Mouse (Mus musculus): Measurements from ENCODE around the gene Nagk. TPM values are rescaled to one million over a fixed set of nuclear protein-coding genes. Genes with fewer than 3 reads are reported as not detected.

The Nagk gene
- polyA plus RNA-seq, 1 experiment from 2014 or later, result 25.8 TPM

GRCm38 (mm10) chr6:83768485-83768884, 26.3 kb upstream of the Nagk start:
- Histone ChIP-seq H3K27me3 (ENCODE audit: control insufficient read depth, insufficient read depth, low read length) (peaks cover 6% of the 10 kb centered on the region), H3K9ac (ENCODE audit: low read length) (no peak overlapping the region), H3K36me3 (ENCODE audit: control insufficient read depth, insufficient read depth, low read length) (peaks cover 2% of the 10 kb centered on the region; the same call in 1 of the 2 replicates), H3K4me3 (ENCODE audit: low read depth, low read length) (no peak overlapping the region), H3K9me3 (ENCODE audit: control insufficient read depth, low read length) (no peaks in the 10 kb centered on the region), H3K27ac (replicated peaks; ENCODE audit: low read depth, low read length) (no peak overlapping the region), H3K4me2 (ENCODE audit: low read depth, severe bottlenecking) (no peak overlapping the region), H3K4me1 (ENCODE audit: control insufficient read depth, insufficient read depth, low read length) (no peaks in the 10 kb centered on the region)
- no peak for ATAC-seq (ENCODE audit: insufficient number of reproducible peaks, low FRiP score, low TSS enrichment, low read depth)
- WGBS, result 88% methylated on average over 5 of the region's 5 CpGs
- no peak for DNase-seq (ENCODE audit: low spot score)

GRCm38 (mm10) chr6:83774126-83774525, 20.7 kb upstream of the Nagk start:
- no peaks in the 10 kb centered on the region for H3K9me3 ChIP-seq (ENCODE audit: control insufficient read depth, low read length)
- DNase-seq (ENCODE audit: low spot score), result no peak
- peak overlapping the region; percentile 86; the same call in 1 of the 2 replicates for H3K4me2 ChIP-seq (ENCODE audit: low read depth, severe bottlenecking)
- H3K4me3 ChIP-seq (ENCODE audit: low read depth, low read length), result no peak overlapping the region
- H3K9ac ChIP-seq (ENCODE audit: low read length), result peak overlapping the region; percentile 72; the same call in 1 of the 2 replicates
- WGBS, result 63% methylated on average over 9 of the region's 9 CpGs
- H3K27ac ChIP-seq (replicated peaks; ENCODE audit: low read depth, low read length), result no peak overlapping the region
- no peaks in the 10 kb centered on the region; the same call in 1 of the 2 replicates for H3K36me3 ChIP-seq (ENCODE audit: control insufficient read depth, insufficient read depth, low read length)
- H3K4me1 ChIP-seq (ENCODE audit: control insufficient read depth, insufficient read depth, low read length), result peaks cover 9% of the 10 kb centered on the region
- no peak for ATAC-seq (ENCODE audit: insufficient number of reproducible peaks, low FRiP score, low TSS enrichment, low read depth)
- H3K27me3 ChIP-seq (ENCODE audit: control insufficient read depth, insufficient read depth, low read length), result no peaks in the 10 kb centered on the region

- H3K27me3 ChIP-seq (ENCODE audit: control insufficient read depth, insufficient read depth, low read length), result no peaks in the 10 kb centered on the region
- peak; percentile 27; the same call in 1 of the 2 replicates for ATAC-seq (ENCODE audit: insufficient number of reproducible peaks, low FRiP score, low TSS enrichment, low read depth)
- H3K4me2 ChIP-seq (ENCODE audit: low read depth, severe bottlenecking), result peak overlapping the region; percentile 86
- peak overlapping the region; percentile 67 for H3K4me3 ChIP-seq (ENCODE audit: low read depth, low read length)
- H3K36me3 ChIP-seq (ENCODE audit: control insufficient read depth, insufficient read depth, low read length), result no peaks in the 10 kb centered on the region; the same call in 1 of the 2 replicates
- peak; percentile 33 for DNase-seq (ENCODE audit: low spot score)
- H3K27ac ChIP-seq (replicated peaks; ENCODE audit: low read depth, low read length), result 0 out of 2 replicates have a peak overlapping the region, but pooled peaks have one; percentile 42
- no peaks in the 10 kb centered on the region for H3K9me3 ChIP-seq (ENCODE audit: control insufficient read depth, low read length)
- peaks cover 9% of the 10 kb centered on the region for H3K4me1 ChIP-seq (ENCODE audit: control insufficient read depth, insufficient read depth, low read length)
- 2% methylated on average over 14 of the region's 14 CpGs for WGBS
- peak overlapping the region; percentile 72 for H3K9ac ChIP-seq (ENCODE audit: low read length)
Measured at GRCm38 (mm10) chr6:83774781-83775563, 19.8 kb upstream of the Nagk start.

- H3K4me3 ChIP-seq (ENCODE audit: low read depth, low read length), result peak within 1 kb of the TSS; percentile 67
- under 1% methylated on average over 44 of the region's 45 CpGs for WGBS
Measured at GRCm38 (mm10) chr6:83775638-83776293, 19.0 kb upstream of the Nagk start, which contains the start of gene Tex261. Gene Tex261, minus strand, starts transcription at chr6:83775813.

DNA sequence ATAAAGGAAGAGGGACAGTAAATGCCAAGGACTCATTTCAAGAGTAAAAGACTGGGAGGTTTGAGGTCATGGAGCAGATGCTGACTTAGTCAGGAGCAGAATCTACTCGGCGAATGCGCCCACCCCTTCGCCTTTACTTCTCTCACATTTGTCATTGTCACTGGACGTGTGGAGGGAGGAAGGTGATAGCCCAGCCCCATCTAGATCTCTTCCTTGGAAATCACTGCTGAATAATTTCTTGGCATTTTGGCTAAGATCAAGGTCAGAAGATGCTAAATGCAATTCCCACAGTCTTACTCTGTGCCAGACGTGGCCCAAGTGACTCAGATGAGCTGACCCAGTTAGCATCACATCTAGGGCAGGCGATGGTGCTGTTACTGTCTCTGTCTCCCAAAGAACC, 16.5 kb upstream of the Nagk start:
- no peak for DNase-seq (ENCODE audit: low spot score)
- WGBS, result 77% methylated on average over 7 of the region's 7 CpGs
- Histone ChIP-seq H3K4me3 (ENCODE audit: low read depth, low read length) (no peak overlapping the region), H3K27me3 (ENCODE audit: control insufficient read depth, insufficient read depth, low read length) (no peaks in the 10 kb centered on the region), H3K27ac (replicated peaks; ENCODE audit: low read depth, low read length) (no peak overlapping the region), H3K9ac (ENCODE audit: low read length) (no peak overlapping the region), H3K36me3 (ENCODE audit: control insufficient read depth, insufficient read depth, low read length) (no peaks in the 10 kb centered on the region), H3K4me2 (ENCODE audit: low read depth, severe bottlenecking) (no peak overlapping the region), H3K9me3 (ENCODE audit: control insufficient read depth, low read length) (no peaks in the 10 kb centered on the region), H3K4me1 (ENCODE audit: control insufficient read depth, insufficient read depth, low read length) (peaks cover 9% of the 10 kb centered on the region)
- no peak for ATAC-seq (ENCODE audit: insufficient number of reproducible peaks, low FRiP score, low TSS enrichment, low read depth)

More at GRCm38 (mm10) chr6:83775638-83776293, 19.0 kb upstream of the Nagk start, which contains the start of gene Tex261:
- peak; percentile 93 for DNase-seq (ENCODE audit: low spot score)
- peak; percentile 83 for ATAC-seq (ENCODE audit: insufficient number of reproducible peaks, low FRiP score, low TSS enrichment, low read depth)
- H3K9me3 ChIP-seq (ENCODE audit: control insufficient read depth, low read length), result no peaks in the 10 kb centered on the region
- no peaks in the 10 kb centered on the region for H3K27me3 ChIP-seq (ENCODE audit: control insufficient read depth, insufficient read depth, low read length)
- H3K4me1 ChIP-seq (ENCODE audit: control insufficient read depth, insufficient read depth, low read length), result peaks cover 9% of the 10 kb centered on the region
- H3K9ac ChIP-seq (ENCODE audit: low read length), result peak within 1 kb of the TSS; percentile 72
- H3K4me2 ChIP-seq (ENCODE audit: low read depth, severe bottlenecking), result peak within 1 kb of the TSS; percentile 86
- no peaks in the 10 kb centered on the region; the same call in 1 of the 2 replicates for H3K36me3 ChIP-seq (ENCODE audit: control insufficient read depth, insufficient read depth, low read length)
- H3K27ac ChIP-seq (replicated peaks; ENCODE audit: low read depth, low read length), result 0 out of 2 replicates have a peak within 1 kb of the TSS, but pooled peaks have one; percentile 42

- WGBS, result 8% methylated on average over 5 of the region's 5 CpGs
- Histone ChIP-seq H3K27ac (replicated peaks; ENCODE audit: low read depth, low read length) (no peak overlapping the region), H3K9ac (ENCODE audit: low read length) (no peak overlapping the region), H3K36me3 (ENCODE audit: control insufficient read depth, insufficient read depth, low read length) (no peaks in the 10 kb centered on the region), H3K4me2 (ENCODE audit: low read depth, severe bottlenecking) (no peak overlapping the region), H3K27me3 (ENCODE audit: control insufficient read depth, insufficient read depth, low read length) (no peaks in the 10 kb centered on the region), H3K9me3 (ENCODE audit: control insufficient read depth, low read length) (no peaks in the 10 kb centered on the region), H3K4me3 (ENCODE audit: low read depth, low read length) (no peak overlapping the region), H3K4me1 (ENCODE audit: control insufficient read depth, insufficient read depth, low read length) (peaks cover 9% of the 10 kb centered on the region)
- DNase-seq (ENCODE audit: low spot score) (peak; percentile 54), ATAC-seq (ENCODE audit: insufficient number of reproducible peaks, low FRiP score, low TSS enrichment, low read depth) (no peak)
Measured at GRCm38 (mm10) chr6:83779026-83779425, 15.8 kb upstream of the Nagk start.

DNA sequence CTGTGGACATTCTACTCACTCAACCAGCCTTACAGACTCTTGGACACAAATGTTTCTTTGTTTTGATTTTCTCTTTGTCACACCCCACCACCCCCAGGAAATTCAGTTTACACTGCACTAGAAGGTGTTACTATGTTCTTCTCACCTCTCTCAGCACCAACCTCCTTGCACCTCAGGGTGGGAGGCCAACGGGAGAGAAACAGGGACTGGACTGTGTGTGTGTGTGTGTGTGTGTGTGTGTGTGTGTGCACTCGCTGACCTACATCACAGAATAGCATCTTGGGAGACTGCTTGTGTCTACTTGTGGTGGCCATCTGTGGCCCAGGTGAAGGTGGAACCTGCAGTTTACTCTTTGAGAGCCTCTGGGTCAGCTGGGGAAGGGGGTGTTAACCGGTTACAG, 8.4 kb upstream of the Nagk start:
- DNase-seq (ENCODE audit: low spot score) (no peak), ATAC-seq (ENCODE audit: insufficient number of reproducible peaks, low FRiP score, low TSS enrichment, low read depth) (no peak)
- Histone ChIP-seq H3K27ac (replicated peaks; ENCODE audit: low read depth, low read length) (no peak overlapping the region), H3K4me2 (ENCODE audit: low read depth, severe bottlenecking) (no peak overlapping the region), H3K9me3 (ENCODE audit: control insufficient read depth, low read length) (no peaks in the 10 kb centered on the region), H3K4me1 (ENCODE audit: control insufficient read depth, insufficient read depth, low read length) (0 out of 2 replicates have a peak, but pooled peaks cover under 1% of the 10 kb centered on the region), H3K4me3 (ENCODE audit: low read depth, low read length) (no peak overlapping the region), H3K27me3 (ENCODE audit: control insufficient read depth, insufficient read depth, low read length) (no peaks in the 10 kb centered on the region), H3K9ac (ENCODE audit: low read length) (no peak overlapping the region), H3K36me3 (ENCODE audit: control insufficient read depth, insufficient read depth, low read length) (no peaks in the 10 kb centered on the region)
- 81% methylated on average over 3 of the region's 3 CpGs for WGBS

GRCm38 (mm10) chr6:83788554-83788953, 6.2 kb upstream of the Nagk start:
- no peak overlapping the region for H3K9ac ChIP-seq (ENCODE audit: low read length)

More at GRCm38 (mm10) chr6:83788554-83788953, 6.2 kb upstream of the Nagk start:
- ATAC-seq (ENCODE audit: insufficient number of reproducible peaks, low FRiP score, low TSS enrichment, low read depth), result no peak
- 0 out of 2 replicates have a peak, but pooled peaks cover 3% of the 10 kb centered on the region for H3K4me1 ChIP-seq (ENCODE audit: control insufficient read depth, insufficient read depth, low read length)
- no peak overlapping the region for H3K4me2 ChIP-seq (ENCODE audit: low read depth, severe bottlenecking)
- H3K27ac ChIP-seq (replicated peaks; ENCODE audit: low read depth, low read length), result no peak overlapping the region
- 74% methylated on average over 7 of the region's 7 CpGs for WGBS
- no peaks in the 10 kb centered on the region for H3K27me3 ChIP-seq (ENCODE audit: control insufficient read depth, insufficient read depth, low read length)
- no peaks in the 10 kb centered on the region for H3K9me3 ChIP-seq (ENCODE audit: control insufficient read depth, low read length)
- no peaks in the 10 kb centered on the region for H3K36me3 ChIP-seq (ENCODE audit: control insufficient read depth, insufficient read depth, low read length)
- no peak overlapping the region for H3K4me3 ChIP-seq (ENCODE audit: low read depth, low read length)
- DNase-seq (ENCODE audit: low spot score), result no peak

All from limb, embryonic 11.5 days (tissue).